Mouse (Mus musculus) embryonic fibroblast, embryonic 13.5 days (primary cell): ENCODE results near the gene Dock9.

Experiments used
- CTCF ChIP-seq: IDR thresholded peaks from 2 replicates; pipeline ENCODE4 v1.5.1; 2011; ENCODE audit warnings: mild to moderate bottlenecking, control low read depth, low read length, moderate library complexity, borderline replicate concordance; ENCODE audit not compliant: insufficient read depth
- POLR2A ChIP-seq: IDR thresholded peaks from 2 replicates; pipeline ENCODE4 v1.6.1; 2011; ENCODE audit warnings: low read depth, mild to moderate bottlenecking, control low read depth, low read length, moderate library complexity

DNA sequence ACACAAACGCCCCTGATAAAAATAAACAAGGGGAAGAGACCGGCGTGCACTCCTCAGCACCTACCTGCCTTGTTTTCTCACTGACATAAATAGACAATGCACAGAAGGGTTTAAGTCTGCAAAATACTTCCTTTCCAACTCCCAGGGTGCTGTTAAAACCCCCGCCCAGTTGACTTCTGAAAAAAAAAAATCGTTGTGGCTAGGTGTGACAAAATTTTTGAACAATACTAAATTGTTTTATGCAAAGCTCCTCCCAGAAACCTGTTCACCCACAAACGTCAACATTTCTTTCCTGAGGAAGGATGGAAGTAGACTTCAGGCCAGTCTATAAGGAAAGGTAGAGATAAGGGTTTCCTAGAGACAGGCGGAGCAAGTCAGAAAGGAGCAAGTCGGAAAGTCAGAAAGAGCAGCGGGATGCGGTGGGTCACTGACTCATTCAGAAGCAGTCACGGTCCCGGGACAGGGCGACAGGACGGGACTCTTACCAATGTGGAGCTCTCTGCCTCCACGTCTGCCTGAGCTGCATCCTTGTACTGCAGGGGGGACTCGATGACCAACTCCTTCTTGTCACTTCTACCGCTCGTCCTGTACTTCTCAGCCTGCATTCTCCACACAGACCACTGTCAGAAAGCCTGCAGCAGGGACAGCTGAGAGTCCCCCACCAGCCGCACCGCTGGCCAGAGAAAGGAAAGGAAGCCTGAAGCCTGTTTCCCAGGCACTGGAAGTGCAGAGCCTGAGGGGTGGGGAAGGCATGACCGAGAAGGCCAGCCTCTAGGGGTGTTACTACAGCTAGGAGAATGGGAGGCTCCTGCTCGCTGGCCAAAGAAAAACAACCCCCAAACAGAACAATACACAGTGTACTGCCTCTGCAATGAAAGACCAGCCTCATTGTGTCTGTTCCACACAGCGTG, 99.7 kb downstream of the Dock9 start:
- no peak for TF ChIP-seq CTCF
- no peak for TF ChIP-seq POLR2A
